Mouse (Mus musculus): ENCODE data around the gene Slc46a1.

GRCm38 (mm10) chr11:78443115-78443514 is 22.4 kb upstream of the Slc46a1 start:
- TF ChIP-seq CTCF (IDR thresholded peaks at IDR 0.05; ENCODE audit: control insufficient read depth, insufficient read depth, low read length) (no peak), POLR2A (IDR thresholded peaks at IDR 0.05; ENCODE audit: borderline replicate concordance, control insufficient read depth, low read depth, low read length) (no peak)
